Mouse (Mus musculus): ENCODE results near the gene Sntg2. TPM values are rescaled to one million over a fixed set of nuclear protein-coding genes. Genes with fewer than 3 reads are reported as not detected.

The Sntg2 gene
- total RNA-seq, 1 experiment: not detected

GRCm38 (mm10) chr12:30257664-30258063 lies 115.5 kb downstream of the Sntg2 start:
- in situ Hi-C loops (cut with MboI; ENCODE audit: low sequenced_read_pairs in 2 of 2, unreplicated experiment in 2 of 2): no loop called here
- Histone ChIP-seq H3K4me3 (ENCODE audit: insufficient read depth in 1 of 2, low read depth in 1 of 2, low read length in 2 of 2, poor library complexity in 1 of 2, severe bottlenecking in 1 of 2) (no peak overlapping the region), H3K36me3 (ENCODE audit: control insufficient read depth, insufficient read depth, low read length, poor library complexity, severe bottlenecking) (no peaks in the 10 kb centered on the region), H3K4me1 (ENCODE audit: control insufficient read depth in 2 of 2, insufficient read depth in 2 of 2, low read length in 2 of 2, poor library complexity in 1 of 2) (no peaks in the 10 kb centered on the region), H3K9ac (ENCODE audit: insufficient read depth, low read depth, low read length, poor library complexity, severe bottlenecking) (no peak overlapping the region), H3K9me3 (ENCODE audit: control insufficient read depth, insufficient read depth, low read depth, low read length) (no peaks in the 10 kb centered on the region), H3K27ac (ENCODE audit: insufficient read depth, low read depth, low read length, poor library complexity, severe bottlenecking) (no peak overlapping the region)
- no peak for TF ChIP-seq ZNF384 (IDR thresholded peaks at IDR 0.05; ENCODE audit: low read depth, low read length)
- no peak for TF ChIP-seq CHD2 (IDR thresholded peaks at IDR 0.05; ENCODE audit: low read depth, low read length)
- no peak for DNase-seq (ENCODE audit: low read depth, low spot score)

GRCm38 (mm10) chr12:30256207-30256606 lies 117.0 kb downstream of the Sntg2 start:
- Histone ChIP-seq H3K27ac (ENCODE audit: insufficient read depth, low read depth, low read length, poor library complexity, severe bottlenecking) (no peak overlapping the region), H3K36me3 (ENCODE audit: control insufficient read depth, insufficient read depth, low read length, poor library complexity, severe bottlenecking) (no peaks in the 10 kb centered on the region), H3K9me3 (ENCODE audit: control insufficient read depth, insufficient read depth, low read depth, low read length) (no peaks in the 10 kb centered on the region), H3K4me3 (ENCODE audit: insufficient read depth in 1 of 2, low read depth in 1 of 2, low read length in 2 of 2, poor library complexity in 1 of 2, severe bottlenecking in 1 of 2) (no peak overlapping the region), H3K4me1 (ENCODE audit: control insufficient read depth in 2 of 2, insufficient read depth in 2 of 2, low read length in 2 of 2, poor library complexity in 1 of 2) (no peaks in the 10 kb centered on the region), H3K9ac (ENCODE audit: insufficient read depth, low read depth, low read length, poor library complexity, severe bottlenecking) (no peak overlapping the region)
- in situ Hi-C loops (cut with MboI; ENCODE audit: low sequenced_read_pairs in 2 of 2, unreplicated experiment in 2 of 2): no loop called here
- TF ChIP-seq HCFC1 (IDR thresholded peaks at IDR 0.05; ENCODE audit: borderline replicate concordance, insufficient read depth, low read length): no peak
- TF ChIP-seq ZNF384 (IDR thresholded peaks at IDR 0.05; ENCODE audit: low read depth, low read length): no peak
- TF ChIP-seq CHD2 (IDR thresholded peaks at IDR 0.05; ENCODE audit: low read depth, low read length): no peak
- TF ChIP-seq ZC3H11A (IDR thresholded peaks at IDR 0.05; ENCODE audit: borderline replicate concordance, low read depth, low read length): no peak
- no peak for TF ChIP-seq MAFK (IDR thresholded peaks at IDR 0.05; ENCODE audit: insufficient read depth, low read depth, low read length)
- DNase-seq (ENCODE audit: low read depth, low spot score): no peak

- no peak overlapping the region for H3K9ac ChIP-seq (ENCODE audit: insufficient read depth, low read depth, low read length, poor library complexity, severe bottlenecking)
- DNase-seq (ENCODE audit: low read depth, low spot score): no peak
- no peaks in the 10 kb centered on the region for H3K4me1 ChIP-seq (ENCODE audit: control insufficient read depth in 2 of 2, insufficient read depth in 2 of 2, low read length in 2 of 2, poor library complexity in 1 of 2)
- TF ChIP-seq ZC3H11A (IDR thresholded peaks at IDR 0.05; ENCODE audit: borderline replicate concordance, low read depth, low read length) (no peak), ZNF384 (IDR thresholded peaks at IDR 0.05; ENCODE audit: low read depth, low read length) (no peak), HCFC1 (IDR thresholded peaks at IDR 0.05; ENCODE audit: borderline replicate concordance, insufficient read depth, low read length) (no peak)
- in situ Hi-C loops (cut with MboI; ENCODE audit: low sequenced_read_pairs in 2 of 2, unreplicated experiment in 2 of 2): no loop called here
- no peak overlapping the region for H3K27ac ChIP-seq (ENCODE audit: insufficient read depth, low read depth, low read length, poor library complexity, severe bottlenecking)
- no peaks in the 10 kb centered on the region for H3K9me3 ChIP-seq (ENCODE audit: control insufficient read depth, insufficient read depth, low read depth, low read length)
- H3K36me3 ChIP-seq (ENCODE audit: control insufficient read depth, insufficient read depth, low read length, poor library complexity, severe bottlenecking): no peaks in the 10 kb centered on the region
- no peak overlapping the region for H3K4me3 ChIP-seq (ENCODE audit: insufficient read depth in 1 of 2, low read depth in 1 of 2, low read length in 2 of 2, poor library complexity in 1 of 2, severe bottlenecking in 1 of 2)
Measured at GRCm38 (mm10) chr12:30254581-30254980, 118.6 kb downstream of the Sntg2 start.

GRCm38 (mm10) chr12:30252381-30252780 lies 120.8 kb downstream of the Sntg2 start:
- Histone ChIP-seq H3K4me1 (ENCODE audit: control insufficient read depth in 2 of 2, insufficient read depth in 2 of 2, low read length in 2 of 2, poor library complexity in 1 of 2) (no peaks in the 10 kb centered on the region), H3K9ac (ENCODE audit: insufficient read depth, low read depth, low read length, poor library complexity, severe bottlenecking) (no peak overlapping the region), H3K9me3 (ENCODE audit: control insufficient read depth, insufficient read depth, low read depth, low read length) (no peaks in the 10 kb centered on the region), H3K36me3 (ENCODE audit: control insufficient read depth, insufficient read depth, low read length, poor library complexity, severe bottlenecking) (no peaks in the 10 kb centered on the region), H3K27ac (ENCODE audit: insufficient read depth, low read depth, low read length, poor library complexity, severe bottlenecking) (no peak overlapping the region), H3K4me3 (ENCODE audit: insufficient read depth in 1 of 2, low read depth in 1 of 2, low read length in 2 of 2, poor library complexity in 1 of 2, severe bottlenecking in 1 of 2) (no peak overlapping the region)
- DNase-seq (ENCODE audit: low read depth, low spot score): no peak
- in situ Hi-C loops (cut with MboI; ENCODE audit: low sequenced_read_pairs in 2 of 2, unreplicated experiment in 2 of 2): no loop called here
- TF ChIP-seq HCFC1 (IDR thresholded peaks at IDR 0.05; ENCODE audit: borderline replicate concordance, insufficient read depth, low read length): no peak
- no peak for TF ChIP-seq ZC3H11A (IDR thresholded peaks at IDR 0.05; ENCODE audit: borderline replicate concordance, low read depth, low read length)
- TF ChIP-seq MAFK (IDR thresholded peaks at IDR 0.05; ENCODE audit: insufficient read depth, low read depth, low read length): no peak
- no peak for TF ChIP-seq CHD2 (IDR thresholded peaks at IDR 0.05; ENCODE audit: low read depth, low read length)
- TF ChIP-seq ZNF384 (IDR thresholded peaks at IDR 0.05; ENCODE audit: low read depth, low read length): no peak

GRCm38 (mm10) chr12:30251283-30251829 lies 121.8 kb downstream of the Sntg2 start:
- no peak overlapping the region for H3K4me3 ChIP-seq (ENCODE audit: insufficient read depth in 1 of 2, low read depth in 1 of 2, low read length in 2 of 2, poor library complexity in 1 of 2, severe bottlenecking in 1 of 2)
- no peaks in the 10 kb centered on the region for H3K4me1 ChIP-seq (ENCODE audit: control insufficient read depth in 2 of 2, insufficient read depth in 2 of 2, low read length in 2 of 2, poor library complexity in 1 of 2)
- no peaks in the 10 kb centered on the region for H3K9me3 ChIP-seq (ENCODE audit: control insufficient read depth, insufficient read depth, low read depth, low read length)
- TF ChIP-seq ZNF384 (IDR thresholded peaks at IDR 0.05; ENCODE audit: low read depth, low read length) (no peak), ZC3H11A (IDR thresholded peaks at IDR 0.05; ENCODE audit: borderline replicate concordance, low read depth, low read length) (no peak), HCFC1 (IDR thresholded peaks at IDR 0.05; ENCODE audit: borderline replicate concordance, insufficient read depth, low read length) (no peak), MAFK (IDR thresholded peaks at IDR 0.05; ENCODE audit: insufficient read depth, low read depth, low read length) (no peak), CHD2 (IDR thresholded peaks at IDR 0.05; ENCODE audit: low read depth, low read length) (no peak)
- no peak for DNase-seq (ENCODE audit: low read depth, low spot score)
- H3K27ac ChIP-seq (ENCODE audit: insufficient read depth, low read depth, low read length, poor library complexity, severe bottlenecking): no peak overlapping the region
- H3K36me3 ChIP-seq (ENCODE audit: control insufficient read depth, insufficient read depth, low read length, poor library complexity, severe bottlenecking): no peaks in the 10 kb centered on the region
- in situ Hi-C loops (cut with MboI; ENCODE audit: low sequenced_read_pairs in 2 of 2, unreplicated experiment in 2 of 2): no loop called here
- H3K9ac ChIP-seq (ENCODE audit: insufficient read depth, low read depth, low read length, poor library complexity, severe bottlenecking): no peak overlapping the region

Measured in ES-E14 (cell line).